Mouse (Mus musculus): ENCODE measurements around the gene Rcan1.

DNA sequence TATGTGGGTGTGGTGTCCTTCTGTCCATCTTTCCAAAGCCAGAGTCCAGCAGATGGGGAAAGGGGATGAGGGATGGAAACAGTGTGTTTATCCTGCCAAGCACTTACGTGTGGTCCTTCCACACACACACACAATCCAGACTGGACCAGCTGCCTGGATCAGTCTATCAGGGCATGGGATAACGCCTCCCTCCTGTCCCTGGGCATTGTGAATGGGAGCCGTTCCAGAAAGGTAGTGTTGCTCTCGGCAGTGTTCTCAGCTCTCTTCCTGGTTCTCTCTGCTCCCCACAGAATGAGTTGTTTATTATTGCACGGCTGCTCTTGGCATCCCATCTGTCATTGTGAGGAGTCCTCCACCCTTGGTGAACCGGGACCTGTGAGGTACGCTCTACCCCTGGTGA, 110.0 kb downstream of the Rcan1 start:
- no peak for TF ChIP-seq CTCF (IDR thresholded peaks at IDR 0.05)
- TF ChIP-seq EP300 (IDR thresholded peaks at IDR 0.05): no peak
